ENCODE assay signal across 25 mouse cellular contexts in genomic region chr17:57292302-57292701, GRCm38 (mm10).
"Had no signal": no experiment of that assay in that cellular context is flagged by ENCODE, and none has a peak within 500 bp of the region (broad histone marks: within the 10 kb centered on the region; RNA-seq: fewer than 3 reads in every experiment).

No protein-coding gene starts in this region.

- H3K9ac ChIP-seq: heart, embryonic 13.5 days; heart, embryonic 15.5 days; hindbrain, embryonic 13.5 days; hindbrain, embryonic 15.5 days; intestine, embryonic 15.5 days; limb, embryonic 12.5 days had no signal

- H3K4me3 ChIP-seq: gastrocnemius, adult 2 months; heart, adult 2 months; heart, embryonic 13.5 days; heart, embryonic 15.5 days; hindbrain, embryonic 13.5 days; hindbrain, embryonic 15.5 days; intestine, embryonic 15.5 days; left cerebral cortex, adult 2 months; limb, embryonic 10.5 days; limb, embryonic 12.5 days had no signal

- H3K4me2 ChIP-seq: heart, embryonic 11.5 days; heart, embryonic 13.5 days; heart, embryonic 15.5 days; hindbrain, embryonic 13.5 days; hindbrain, embryonic 15.5 days; intestine, embryonic 15.5 days; limb, embryonic 12.5 days; liver, embryonic 11.5 days had no signal

- H3K27me3 ChIP-seq: heart, embryonic 13.5 days; heart, embryonic 15.5 days; hindbrain, embryonic 13.5 days; hindbrain, embryonic 15.5 days; intestine, embryonic 15.5 days; limb, embryonic 12.5 days had no signal

- H3K36me3 ChIP-seq: heart, embryonic 13.5 days; heart, embryonic 15.5 days; hindbrain, embryonic 13.5 days; hindbrain, embryonic 15.5 days; intestine, embryonic 15.5 days; limb, embryonic 10.5 days; limb, embryonic 12.5 days had no signal

- ATAC-seq: inflammation-experienced regulatory T-cells, adult 6 months; intestine, embryonic 15.5 days; intestine, postnatal 0 days had no signal

- H3K27ac ChIP-seq: gastrocnemius, adult 2 months; heart, adult 2 months; heart, embryonic 13.5 days; heart, embryonic 15.5 days; hindbrain, embryonic 13.5 days; hindbrain, embryonic 15.5 days; intestine, embryonic 15.5 days; left cerebral cortex, adult 2 months; limb, embryonic 10.5 days; limb, embryonic 12.5 days had no signal

- H3K4me1 ChIP-seq: heart, embryonic 15.5 days; hindbrain, embryonic 13.5 days; hindbrain, embryonic 15.5 days; intestine, embryonic 15.5 days; limb, embryonic 10.5 days; limb, embryonic 12.5 days had no signal

- DNase-seq: gastrocnemius, adult 2 months; gastrocnemius, postnatal 10 days; gastrocnemius, postnatal 36 days; heart, adult 11 months; heart, adult 2 months; heart, postnatal 14 days; heart, postnatal 36 days; kidney, adult 18-20 months; kidney, adult 8-10 months; kidney, postnatal 10 days; kidney, postnatal 25 days; layer of hippocampus, adult 9-11 months; liver had no signal

- H3K9me3 ChIP-seq: heart, embryonic 13.5 days; heart, embryonic 15.5 days; hindbrain, embryonic 13.5 days; hindbrain, embryonic 15.5 days; intestine, embryonic 15.5 days; limb, embryonic 10.5 days; limb, embryonic 12.5 days had no signal
